Mouse (Mus musculus): ENCODE data around the gene Polr3b.

The Polr3b gene

DNA sequence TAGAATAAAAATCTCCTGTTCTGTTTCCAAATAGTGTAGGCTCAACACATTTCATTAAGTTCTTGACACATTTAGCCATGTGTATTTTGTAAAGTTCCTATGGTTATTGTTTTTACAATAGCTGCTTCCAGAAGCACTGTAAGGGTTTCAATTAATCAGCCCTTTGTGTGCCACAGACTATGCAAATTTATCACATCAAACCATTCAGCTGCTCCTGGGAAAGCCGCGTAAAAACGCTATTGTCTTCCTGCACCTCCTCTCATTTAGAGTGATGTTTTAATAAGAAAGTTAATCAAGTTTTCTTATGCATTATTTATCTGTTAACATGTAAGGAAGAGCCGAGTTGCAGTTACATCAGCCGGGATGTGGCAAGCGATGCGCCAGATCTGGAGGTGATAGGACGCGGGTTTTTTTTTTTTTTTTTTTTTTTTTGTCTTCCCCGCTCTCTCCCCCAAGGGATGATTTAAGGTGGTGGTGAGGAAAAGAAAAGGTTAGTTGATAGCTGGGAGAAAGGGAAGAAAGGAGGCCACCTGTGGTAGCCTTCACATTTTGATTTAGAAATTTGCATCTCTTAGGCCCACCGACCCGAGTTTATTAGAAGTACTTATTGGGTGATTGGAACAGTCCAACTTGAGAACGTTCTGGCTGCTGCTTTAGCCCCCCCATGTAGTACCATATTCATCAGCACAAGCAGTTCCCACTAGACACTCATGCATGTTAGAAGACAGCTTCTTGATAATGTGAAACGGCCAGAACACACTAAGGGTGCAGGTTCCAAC, 85.8 kb downstream of the Polr3b start:
- no peak for DNase-seq (ENCODE audit: extremely low spot score, low read depth, low spot score)

DNA sequence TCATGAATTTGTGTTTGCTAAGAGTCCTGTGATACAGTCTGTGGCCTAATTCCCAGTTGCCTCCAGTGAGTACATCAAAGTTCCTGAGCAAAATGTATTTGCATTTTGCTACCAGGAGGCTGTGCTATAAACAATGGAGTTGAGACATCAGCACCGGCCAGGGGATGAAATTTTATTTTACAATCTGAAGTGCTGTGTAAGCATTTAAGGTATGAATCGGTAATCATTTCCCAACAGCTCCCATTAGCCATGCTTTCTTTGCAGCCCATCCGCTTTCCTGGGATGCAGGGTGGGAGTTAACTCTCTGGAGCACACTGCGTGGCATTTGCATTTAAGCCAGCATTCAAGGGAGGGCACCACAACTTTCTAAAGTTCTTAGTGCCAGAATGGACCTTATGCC, 88.1 kb downstream of the Polr3b start:
- no peak for DNase-seq (ENCODE audit: extremely low spot score, low read depth, low spot score)

DNA sequence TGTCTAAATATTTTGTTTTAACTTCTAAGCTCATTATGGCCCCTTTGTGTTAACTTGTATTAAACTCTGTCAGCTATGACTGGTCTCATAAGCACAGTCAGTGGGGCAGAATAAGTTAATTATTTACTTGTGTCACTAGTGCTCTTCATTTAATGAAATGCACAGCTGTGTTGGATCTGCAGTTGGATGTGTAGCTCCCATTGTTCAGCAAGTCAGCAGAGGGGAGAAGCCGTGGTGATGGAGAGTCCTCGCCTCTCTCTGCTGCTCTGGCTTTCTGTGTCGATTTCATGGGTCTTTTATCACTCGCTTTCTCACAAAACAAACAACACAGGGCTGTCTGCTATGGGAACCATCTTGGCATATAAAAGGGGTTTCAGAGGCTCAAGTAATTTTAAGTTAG, 88.7 kb downstream of the Polr3b start:
- DNase-seq (ENCODE audit: extremely low spot score, low read depth, low spot score) = no peak

DNA sequence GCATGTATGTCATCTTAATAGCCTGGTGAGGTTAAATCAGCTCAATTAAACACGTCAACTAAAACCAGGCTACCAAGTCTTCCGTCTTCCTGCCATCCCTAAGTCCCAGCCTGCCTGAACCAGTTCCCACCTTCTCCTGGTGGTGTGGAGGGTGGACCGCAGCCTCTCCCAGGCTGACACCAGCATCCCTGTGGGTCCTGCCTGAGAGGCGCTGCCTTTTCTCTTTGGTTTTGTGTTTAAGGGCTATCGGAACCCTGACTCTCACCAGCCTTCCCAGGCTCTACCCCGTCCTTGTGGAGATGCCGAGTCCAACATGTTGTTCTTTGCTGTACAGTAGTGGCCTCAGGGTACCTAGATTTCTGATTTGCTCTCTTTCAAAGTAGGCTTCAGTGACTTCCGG, 89.4 kb downstream of the Polr3b start:
- no peak for DNase-seq (ENCODE audit: extremely low spot score, low read depth, low spot score)

DNA sequence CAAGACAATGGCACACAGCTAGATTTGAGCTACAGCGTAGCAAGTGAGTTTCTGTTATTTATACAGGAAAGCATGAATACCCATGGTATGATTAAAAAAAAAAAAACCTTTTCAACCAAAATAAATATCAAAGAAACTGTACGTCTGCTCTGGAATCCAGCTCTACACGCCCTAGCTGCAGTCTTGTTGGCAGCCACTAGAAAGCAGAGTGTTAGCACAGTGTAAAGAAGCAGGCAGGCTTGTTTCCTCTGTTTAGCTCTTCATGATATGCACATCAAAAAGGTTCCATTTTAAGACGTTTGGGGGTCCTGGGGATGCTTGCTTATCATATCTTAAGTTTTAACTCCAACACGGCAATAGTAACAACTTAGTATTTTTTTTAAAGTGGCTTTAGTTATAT, 89.8 kb downstream of the Polr3b start:
- DNase-seq (ENCODE audit: extremely low spot score, low read depth, low spot score) = no peak

DNA sequence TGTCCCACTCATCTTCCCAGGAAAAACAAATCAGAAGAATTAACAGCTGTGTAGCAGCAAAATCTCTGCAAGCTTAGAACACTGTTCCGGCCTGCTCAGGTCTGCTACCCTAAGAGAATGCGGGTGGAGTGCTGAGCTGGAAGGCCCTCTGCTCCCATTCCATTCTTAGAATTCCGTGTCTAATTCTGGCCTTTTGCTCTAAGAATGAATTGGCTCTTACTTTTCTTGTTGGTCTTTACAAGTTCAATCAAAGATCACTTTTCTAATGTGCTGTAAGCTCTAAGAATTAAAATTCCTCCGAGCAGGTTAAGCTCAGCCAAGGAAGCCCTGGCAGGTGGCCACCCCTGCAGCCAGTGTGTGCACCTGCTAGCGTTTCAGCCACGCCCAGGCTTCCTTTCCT, 90.4 kb downstream of the Polr3b start:
- DNase-seq (ENCODE audit: extremely low spot score, low read depth, low spot score) = no peak

DNA sequence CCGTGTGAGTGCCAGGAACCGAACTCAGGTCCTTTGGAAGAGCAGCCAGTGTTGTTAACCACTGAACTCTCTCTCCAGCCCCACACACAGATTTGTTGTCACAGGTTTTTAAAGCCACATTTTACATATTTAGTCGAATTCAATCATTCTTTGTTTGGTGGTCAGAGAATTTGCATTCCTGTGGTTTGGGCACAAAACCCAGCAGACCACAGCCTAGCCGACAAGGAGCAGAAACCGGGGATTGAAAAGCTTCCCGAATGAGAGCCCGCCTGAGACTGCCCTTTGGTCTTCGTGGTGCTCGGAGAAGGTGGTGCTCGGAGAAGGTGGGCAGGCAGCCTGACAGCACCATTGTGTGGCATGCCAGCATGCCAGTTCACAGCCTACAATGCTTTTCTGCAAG, 91.0 kb downstream of the Polr3b start:
- no peak for DNase-seq (ENCODE audit: extremely low spot score, low read depth, low spot score)

DNA sequence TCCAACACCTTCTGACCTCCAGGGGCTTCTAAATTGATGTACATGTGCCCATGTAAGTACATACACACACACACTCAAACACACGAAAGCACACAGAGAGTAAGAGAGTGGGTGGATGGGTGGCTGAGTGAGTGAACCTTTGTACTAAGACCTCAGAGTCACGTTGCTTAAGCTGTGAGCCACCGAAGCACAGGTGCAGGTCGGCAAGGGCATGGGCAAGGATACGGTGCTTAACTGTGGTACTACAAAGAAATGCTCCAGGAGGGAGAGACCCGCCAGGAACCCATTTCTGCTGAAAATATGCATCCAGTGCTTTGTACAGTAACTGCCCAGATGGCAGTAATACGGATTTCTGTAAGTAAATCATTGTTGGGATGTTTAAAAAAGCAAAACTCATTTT, 93.5 kb downstream of the Polr3b start:
- no peak for DNase-seq (ENCODE audit: extremely low spot score, low read depth, low spot score)

DNA sequence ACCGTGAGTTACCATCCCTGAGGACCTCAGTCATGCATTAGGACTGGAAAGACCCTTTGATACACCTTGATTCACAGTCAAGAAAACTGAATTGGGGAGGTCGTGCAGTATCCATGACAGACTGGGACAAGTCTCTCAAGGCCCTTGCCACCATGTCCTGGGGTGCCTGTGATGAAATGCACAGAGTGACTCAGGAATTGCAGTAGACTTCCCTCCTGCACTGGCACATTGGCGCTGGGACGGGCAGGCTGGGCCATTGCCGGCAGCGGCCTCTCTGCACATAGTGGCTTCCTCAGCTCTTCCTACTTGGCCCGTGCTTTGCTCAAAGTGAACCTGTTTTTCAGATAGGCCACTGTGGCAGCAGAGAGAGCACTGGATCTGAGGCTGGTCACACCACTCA, 94.5 kb downstream of the Polr3b start:
- DNase-seq (ENCODE audit: extremely low spot score, low read depth, low spot score) = no peak

DNA sequence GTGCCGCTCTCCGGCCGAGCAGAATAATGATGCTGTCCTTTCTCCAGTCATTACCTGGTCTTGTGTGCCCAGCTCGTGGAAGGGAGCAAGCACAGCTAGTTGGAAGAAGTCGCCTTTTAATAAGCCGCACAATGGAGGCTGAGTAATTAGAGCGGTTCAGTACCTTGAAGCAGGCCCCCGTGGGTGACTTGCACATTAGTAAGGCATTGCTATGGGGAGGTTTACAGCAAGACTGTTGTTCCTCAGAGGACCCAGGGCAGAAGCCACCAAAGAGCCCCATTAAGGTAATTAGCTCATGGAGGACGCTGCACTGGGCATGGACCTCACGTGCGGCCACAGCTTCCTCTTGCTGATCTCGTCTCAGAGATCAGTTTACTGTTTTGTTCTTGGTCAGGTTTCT, 100.6 kb downstream of the Polr3b start:
- no peak for DNase-seq (ENCODE audit: extremely low spot score, low read depth, low spot score)

DNA sequence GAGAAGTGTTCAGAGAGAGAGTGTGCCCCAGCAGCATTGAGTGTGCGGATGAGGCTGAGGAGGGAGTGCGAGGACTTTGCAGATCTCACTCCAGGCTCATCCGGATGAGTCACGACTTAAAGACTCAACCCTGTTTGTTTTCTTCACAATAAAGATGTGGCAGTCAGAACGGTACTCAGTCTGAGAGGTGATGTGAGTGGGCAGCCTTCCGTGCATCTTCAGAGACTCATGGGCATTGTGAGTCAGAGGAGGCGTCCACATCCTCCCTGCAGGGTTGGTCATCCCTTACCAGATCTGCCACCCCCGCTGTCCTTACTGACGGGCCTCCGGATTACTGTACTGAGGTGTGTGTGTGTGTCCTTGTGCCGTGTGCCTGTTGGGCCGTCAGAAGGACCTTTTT, 104.9 kb downstream of the Polr3b start:
- no peak for DNase-seq (ENCODE audit: extremely low spot score, low read depth, low spot score)

DNA sequence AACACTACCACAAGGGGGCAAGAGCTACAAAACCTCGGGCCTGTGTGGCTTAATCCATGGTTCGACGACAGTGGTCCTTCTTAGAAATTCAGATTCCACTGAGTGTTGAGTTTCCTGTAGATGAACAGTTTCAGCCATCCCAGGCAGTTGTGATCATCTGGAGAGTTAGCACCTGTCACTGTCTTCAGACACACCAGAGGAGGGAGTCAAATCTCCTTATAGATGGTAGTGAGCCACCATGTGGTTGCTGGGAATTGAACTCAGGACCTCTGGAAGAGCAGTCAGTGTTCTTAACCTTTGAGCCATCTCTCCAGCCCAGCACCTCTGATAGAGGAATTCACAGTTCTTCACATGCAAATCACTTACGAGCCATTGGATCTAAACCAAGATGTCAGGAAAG, 105.7 kb downstream of the Polr3b start:
- DNase-seq (ENCODE audit: extremely low spot score, low read depth, low spot score) = no peak

DNA sequence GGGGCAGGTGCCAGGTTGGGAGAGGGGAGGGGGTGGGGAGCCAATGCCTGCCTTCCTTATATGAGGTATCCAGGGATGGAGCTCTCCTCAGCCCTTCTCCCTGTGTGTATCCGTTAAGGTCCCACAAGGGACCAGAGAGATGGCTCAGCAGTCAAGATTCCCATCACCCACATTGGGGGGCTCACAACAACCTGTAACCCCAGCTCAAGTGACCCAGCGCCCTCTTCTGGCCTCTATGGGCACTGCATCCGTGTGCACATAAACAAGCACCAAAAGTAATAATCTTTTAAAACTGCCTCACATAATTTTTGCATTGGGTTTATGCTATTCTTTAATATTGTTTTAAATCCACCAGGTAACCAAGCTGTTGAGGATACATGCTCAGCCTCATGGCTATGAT, 108.0 kb downstream of the Polr3b start:
- no peak for DNase-seq (ENCODE audit: extremely low spot score, low read depth, low spot score)

DNA sequence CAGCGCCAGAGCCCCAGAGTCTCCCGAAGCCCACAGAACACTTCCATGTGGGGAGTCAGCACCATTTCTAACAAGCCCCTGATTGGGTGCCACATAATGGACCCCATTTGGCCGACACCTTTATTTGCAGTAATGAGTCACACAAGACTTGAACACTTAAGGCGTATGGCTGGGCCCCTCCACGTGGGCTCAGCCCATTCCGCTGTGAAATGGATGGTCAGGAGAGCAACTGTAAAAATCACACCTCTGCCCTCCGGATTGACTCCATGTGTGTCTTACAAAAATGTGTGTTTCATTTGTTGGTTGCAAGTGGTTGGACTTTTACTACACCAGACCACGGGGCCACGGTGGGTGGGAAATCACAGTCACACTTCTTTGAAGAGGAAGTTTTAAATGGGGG, 108.9 kb downstream of the Polr3b start:
- DNase-seq (ENCODE audit: extremely low spot score, low read depth, low spot score) = no peak

DNA sequence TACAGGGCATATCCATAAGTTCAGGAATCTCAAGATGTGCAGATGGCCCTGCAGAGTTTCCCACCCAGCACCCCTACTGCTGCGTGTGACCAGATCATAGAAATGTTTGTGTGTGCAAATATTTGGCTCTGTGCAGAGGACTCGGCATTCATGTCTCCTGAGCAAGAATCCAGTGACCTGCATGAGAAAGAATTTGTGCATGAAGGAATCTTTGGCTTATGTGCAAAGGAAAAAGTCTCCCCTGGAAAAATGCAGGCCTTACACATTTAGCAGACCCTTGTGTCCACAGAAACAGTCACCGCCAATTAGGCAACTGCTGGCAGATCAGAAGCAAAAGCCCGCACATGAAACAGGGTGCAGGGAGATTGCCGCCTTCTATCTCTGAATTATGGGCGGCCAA, 111.4 kb downstream of the Polr3b start:
- DNase-seq (ENCODE audit: extremely low spot score, low read depth, low spot score) = no peak

DNA sequence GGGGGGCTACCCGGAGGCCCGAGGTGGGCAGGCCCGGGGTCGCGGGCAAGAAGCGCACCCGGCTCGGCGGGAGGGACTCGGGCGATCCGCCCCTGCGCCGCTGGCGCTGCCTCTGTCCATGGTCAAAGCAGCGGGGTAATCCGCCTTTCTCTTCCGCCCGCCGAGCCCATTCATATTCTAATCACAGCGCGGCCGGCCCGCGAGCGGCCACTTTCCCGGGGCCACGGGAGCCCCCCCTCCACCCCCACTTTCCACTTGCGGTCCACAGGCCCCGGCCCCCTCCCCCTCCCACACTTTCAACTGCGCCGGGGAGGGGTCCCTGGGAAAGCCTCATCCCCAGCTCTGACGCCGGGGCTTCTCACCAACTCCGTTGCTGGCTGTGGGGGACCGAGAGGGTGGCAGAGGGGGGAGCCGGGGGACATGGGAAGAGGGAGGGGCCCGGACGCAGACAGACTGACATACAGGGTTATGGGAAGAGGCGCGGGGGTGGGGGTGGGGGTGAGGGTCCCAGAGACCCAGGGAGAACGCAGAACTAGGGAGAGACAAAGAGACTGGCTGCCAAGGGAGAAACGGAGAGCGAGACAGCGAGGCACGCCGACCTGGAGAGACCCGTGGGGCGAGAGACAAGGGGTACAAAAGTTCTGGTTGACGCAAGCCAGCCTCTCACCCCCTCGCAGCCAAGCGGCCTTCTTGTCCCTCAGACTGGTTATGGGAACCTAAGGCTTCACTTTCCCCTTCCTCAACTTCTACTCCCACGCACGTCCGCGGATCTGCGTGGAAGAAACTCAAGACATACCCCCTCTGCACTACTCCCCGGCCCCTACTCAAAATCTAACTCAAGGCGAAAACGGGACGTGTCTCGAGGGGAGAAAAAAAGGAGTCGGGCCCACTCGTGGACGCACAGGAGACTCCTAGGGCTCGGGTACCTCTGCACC, 133.0 kb downstream of the Polr3b start:
- no peak for DNase-seq (ENCODE audit: extremely low spot score, low read depth, low spot score)

DNA sequence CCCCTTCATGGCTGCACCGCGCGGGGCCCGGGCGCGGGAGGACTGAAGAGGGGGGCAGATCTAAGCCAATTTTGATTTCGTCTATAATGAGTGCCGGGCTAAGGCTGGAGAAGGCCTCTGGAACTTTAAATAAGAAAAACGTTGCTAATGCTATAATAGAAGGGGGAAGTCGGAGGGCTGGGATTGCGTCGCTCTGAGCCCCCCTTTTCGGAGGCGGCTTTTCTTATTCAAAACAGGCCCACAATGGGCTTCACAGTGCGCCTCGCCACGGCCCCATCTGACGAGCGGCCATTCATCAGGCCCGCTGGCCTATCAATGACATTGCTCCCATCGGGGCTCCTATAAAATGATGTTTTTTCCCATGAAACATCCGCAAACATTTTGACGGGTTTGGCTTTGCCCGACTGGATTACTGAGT, 133.7 kb downstream of the Polr3b start, which contains the start of gene Rfx4:
Rfx4 (plus strand) TSS at position 277 of the 418 bp plus-strand sequence.
- no peak for DNase-seq (ENCODE audit: extremely low spot score, low read depth, low spot score)

DNA sequence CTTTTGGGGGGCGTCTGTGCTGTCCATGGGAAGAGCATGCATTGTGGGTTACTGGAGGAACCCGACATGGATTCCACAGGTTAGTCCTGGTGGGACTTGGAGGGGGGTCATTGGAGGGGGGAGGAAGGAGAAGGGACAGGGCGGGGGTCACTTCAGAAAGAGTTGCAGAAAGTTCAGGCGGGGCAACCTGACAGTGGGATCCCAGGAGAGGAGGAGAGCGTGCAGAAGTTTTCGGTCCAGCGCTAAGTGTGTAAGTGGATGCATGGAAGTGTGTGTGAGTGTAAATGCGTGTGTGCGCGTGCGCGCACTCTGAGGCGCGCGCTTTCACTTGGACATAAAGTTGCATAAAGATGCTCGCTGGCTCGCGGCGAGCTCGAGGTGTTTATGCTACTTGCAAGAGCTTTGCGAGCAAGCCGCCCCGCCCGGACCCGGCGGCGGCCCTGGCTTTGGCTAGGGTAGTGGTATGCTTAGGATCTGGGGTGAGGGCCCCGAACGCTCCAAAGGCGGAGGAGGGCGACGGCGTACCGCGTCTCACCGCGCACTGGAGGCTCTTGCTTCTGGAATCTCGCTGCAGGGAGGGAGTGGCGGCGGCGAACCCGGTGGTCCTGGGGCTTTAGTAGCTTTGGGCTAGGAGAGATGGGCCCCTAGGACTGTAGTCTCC, 134.5 kb downstream of the Polr3b start:
- no peak for DNase-seq (ENCODE audit: extremely low spot score, low read depth, low spot score)

DNA sequence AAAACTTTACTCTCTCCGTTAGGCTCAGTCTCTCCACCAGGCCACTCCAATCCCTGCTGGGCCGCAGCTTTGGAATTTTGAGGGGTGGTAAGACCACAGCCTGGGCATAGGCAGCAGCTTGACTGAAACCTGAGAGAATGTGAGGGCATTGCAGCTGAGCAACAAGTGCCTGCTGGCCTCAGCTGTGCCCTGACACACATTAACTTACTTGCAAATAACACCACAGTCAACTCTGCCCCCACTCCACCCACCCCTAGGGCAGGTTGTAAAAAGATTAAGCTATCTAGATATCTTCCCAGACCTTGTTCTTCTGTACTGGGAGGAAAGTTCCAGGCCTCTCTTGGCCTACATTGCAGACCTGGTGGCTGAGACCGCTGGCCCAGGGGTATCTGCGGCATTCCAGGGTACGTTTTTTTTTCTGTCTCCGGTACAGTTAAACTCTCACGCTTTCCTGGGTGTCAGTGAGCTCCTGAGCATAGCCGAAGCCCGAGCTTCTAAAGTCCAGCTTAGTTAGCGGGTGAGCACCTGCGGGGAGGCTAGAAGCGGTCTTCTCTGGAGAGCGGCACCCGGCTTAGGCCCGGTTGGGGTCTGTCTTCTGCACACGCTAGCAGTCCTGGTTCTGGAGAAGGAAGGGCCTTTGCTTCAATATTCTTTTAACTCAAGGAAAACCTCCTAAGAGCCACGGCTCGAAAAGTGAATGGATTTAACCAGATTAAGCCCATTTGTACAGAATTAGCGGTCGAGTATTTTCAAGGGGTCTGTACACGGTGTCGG, 135.5 kb downstream of the Polr3b start:
- no peak for DNase-seq (ENCODE audit: extremely low spot score, low read depth, low spot score)

DNA sequence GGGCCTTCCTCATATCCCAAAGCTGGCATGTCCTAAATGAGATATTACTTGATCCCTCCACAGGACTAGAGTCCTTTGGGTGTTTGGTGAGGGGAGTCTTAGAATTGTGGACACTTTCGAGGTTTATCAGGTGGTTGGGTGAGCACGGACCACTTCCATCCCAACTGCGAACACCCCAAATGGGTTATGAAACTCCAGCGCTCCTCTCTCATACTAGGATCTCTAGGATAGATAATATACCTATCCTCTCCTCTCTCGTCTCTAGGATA, 136.0 kb downstream of the Polr3b start:
- DNase-seq (ENCODE audit: extremely low spot score, low read depth, low spot score) = no peak
